Mouse (Mus musculus): ENCODE data around the gene St6galnac5.

GRCm38 (mm10) chr3:152905026-152905425, 77.0 kb downstream of the St6galnac5 start:
- TF ChIP-seq GATA1 (IDR thresholded peaks at IDR 0.05; ENCODE audit: borderline replicate concordance, low read length) (no peak), FLI1 (IDR thresholded peaks at IDR 0.05; ENCODE audit: low read length) (no peak)
